Mouse (Mus musculus) hindlimb bud, embryonic 11.5 days (tissue): ENCODE results near the gene Akt1.

Experiments
- DNase-seq: peaks from one replicate; pipeline ENCODE4 v3.0.0-alpha.2; 2012; ENCODE audit warnings: low read depth, low spot score; ENCODE audit errors: extremely low spot score

Gene Akt1

DNA sequence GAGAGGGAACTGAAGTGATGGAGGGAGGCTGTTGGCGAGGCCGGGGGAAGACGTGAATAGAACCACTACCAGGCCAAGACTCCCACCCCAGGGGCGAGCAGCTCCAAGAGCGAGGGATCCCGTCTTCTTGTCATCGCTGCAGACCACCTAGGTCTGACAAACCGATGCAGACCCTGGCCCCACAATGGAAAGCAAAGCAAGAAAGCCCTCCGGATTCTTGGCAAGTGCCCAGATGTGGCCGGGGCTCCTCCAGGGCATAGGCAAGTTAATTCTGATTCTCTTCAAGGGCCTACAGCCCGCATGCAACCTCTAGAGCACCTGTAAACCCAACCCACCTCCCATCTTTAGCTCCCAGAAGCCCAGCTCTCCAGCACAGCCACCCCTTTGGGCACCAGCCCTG lies 11.4 kb downstream of the Akt1 start:
- DNase-seq = no peak

DNA sequence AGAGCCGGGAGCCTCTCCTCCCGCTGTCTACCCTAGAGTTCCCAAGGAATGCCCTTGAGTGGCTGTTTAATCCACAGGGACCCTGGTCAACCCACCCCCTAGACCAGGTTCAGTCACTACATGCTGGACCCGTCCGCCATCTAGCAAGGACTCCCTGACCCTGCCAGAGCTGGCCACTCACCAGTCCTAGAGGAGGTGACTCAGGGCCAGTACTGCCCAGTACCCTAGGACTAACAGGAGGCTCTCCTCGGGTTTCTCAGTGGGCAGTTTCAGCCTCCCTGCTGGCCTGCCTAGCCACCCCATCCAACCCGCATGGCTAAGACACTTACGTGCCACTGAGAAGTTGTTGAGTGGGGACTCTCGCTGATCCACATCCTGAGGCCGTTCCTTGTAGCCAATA lies 12.8 kb downstream of the Akt1 start:
- DNase-seq = no peak

- DNase-seq = no peak
These were observed 13.4 kb downstream of the Akt1 start for GRCm38 (mm10) chr12:112661327-112661605.

DNA sequence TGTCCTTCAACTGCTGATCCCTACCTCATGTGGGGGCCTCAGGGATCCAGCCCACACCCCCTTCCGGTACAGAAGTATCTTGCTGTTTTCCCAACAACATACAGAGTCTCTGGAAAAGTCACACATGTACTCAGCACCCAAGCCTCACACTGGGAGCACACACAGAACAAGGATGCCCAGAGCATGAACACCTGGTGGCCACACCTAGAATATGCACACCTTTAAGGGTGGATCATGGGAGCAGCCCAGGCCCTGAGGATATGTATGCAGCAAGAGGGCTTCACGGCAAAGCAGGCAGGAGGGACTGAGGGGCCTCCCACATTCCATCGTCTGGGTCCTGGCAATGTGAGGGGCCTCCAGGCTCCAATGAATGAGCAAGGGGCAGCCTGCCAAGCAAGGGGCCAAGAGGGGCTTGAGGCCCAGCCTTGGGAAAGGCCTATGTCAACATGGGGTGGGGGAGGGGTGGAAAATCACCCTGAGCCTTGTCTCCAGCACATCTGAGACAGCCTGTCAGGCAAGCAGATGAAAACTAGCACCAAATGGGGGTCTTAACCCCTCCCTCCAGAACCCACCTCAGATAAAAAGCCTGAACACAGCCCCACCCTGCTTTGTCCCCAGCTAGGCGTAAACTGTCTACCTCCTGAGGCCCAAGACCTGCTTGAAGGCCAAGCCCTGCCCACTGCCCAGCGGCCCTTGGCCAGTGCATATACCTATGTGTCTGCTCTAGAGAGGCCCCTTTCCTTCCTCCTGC lies 13.9 kb downstream of the Akt1 start:
- no peak for DNase-seq

GRCm38 (mm10) chr12:112659109-112659508 lies 15.6 kb downstream of the Akt1 start:
- no peak for DNase-seq

- no peak for DNase-seq
These were observed 16.1 kb downstream of the Akt1 start for GRCm38 (mm10) chr12:112658619-112659018.

GRCm38 (mm10) chr12:112654076-112654475 lies 20.6 kb downstream of the Akt1 start:
- no peak for DNase-seq

DNA sequence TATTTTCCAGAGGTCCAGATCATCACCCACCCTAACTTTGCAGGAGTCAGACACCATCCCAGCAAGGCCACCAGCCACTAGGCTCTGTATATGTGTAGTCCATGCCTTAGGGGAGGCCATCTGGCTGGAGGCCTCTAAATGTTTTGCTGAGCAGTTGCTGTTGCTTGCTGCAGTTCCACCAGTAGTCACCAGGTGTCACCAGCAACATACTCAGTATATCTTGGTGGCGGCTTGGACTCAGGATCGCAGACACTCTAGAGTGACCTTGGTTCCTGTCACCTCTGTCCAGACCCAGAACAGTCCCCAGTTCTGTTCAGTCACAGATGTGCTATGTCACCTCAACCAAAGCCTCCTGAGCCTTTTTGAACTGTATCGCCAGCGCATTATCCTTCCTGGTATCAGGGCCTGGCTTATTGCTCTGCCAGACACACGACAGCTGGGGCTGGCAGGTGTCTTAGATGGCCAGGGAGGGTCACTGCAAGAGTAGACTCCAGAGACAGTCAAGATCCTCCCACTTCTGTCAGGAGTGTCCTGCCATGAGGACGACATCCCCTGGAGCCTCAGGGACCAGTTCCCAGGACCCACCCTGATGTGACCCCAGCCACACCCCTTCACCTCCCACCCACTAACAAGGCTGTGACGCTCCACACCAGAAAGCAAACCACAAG lies 21.4 kb downstream of the Akt1 start:
- peak; percentile 69 for DNase-seq

DNA sequence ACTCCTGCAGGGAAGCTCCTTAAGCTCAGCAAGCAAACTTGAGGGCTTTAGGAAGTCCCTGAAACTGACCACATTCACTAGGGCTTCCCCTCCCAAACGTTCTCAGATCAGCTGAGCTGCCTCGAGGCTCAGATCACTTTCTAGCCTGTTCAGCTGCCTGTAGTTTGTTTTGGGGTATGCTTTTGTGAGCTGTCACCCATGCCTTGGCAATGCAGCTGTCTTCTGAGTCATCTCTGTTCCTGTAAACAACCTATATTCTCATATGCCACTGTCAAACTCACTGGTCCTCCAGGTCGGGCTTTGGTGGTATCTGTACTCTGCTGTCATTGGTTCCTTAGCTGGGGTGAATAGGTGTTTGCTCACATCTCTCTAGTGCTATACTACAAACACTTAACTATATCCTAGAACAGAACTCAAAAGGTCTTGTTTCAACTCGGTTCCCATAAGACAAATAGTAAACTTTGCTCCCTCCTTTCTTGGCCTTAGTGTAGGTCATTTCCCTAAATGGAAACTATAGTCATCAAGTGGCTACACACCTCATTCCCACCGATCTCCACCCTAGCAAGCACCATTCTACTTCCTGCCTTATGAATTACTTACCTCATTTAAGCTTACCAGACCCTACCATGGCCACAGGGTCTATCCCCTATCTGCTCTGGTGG lies 22.8 kb downstream of the Akt1 start:
- no peak for DNase-seq

DNA sequence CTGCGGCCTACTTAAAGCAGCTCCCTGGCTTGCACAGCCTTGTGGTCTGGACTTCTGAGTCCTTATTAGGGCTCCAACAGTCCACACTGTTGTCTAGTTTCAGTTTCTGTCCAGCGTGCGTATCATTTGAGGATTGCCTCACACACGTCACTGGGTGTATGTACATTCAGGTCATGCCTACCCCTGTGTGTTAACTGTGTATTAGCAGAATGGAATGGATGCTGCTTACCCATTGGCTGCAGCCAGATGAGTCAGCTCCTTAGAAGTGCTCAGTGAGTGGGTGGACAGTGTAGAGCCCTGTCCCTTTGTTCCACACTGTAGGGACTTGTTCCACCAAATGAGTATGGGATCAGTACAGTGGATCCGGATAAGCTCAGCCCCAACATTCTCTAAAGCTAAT lies 26.6 kb downstream of the Akt1 start:
- no peak for DNase-seq

- no peak for DNase-seq
These were observed 28.5 kb downstream of the Akt1 start for GRCm38 (mm10) chr12:112646139-112646538.

DNA sequence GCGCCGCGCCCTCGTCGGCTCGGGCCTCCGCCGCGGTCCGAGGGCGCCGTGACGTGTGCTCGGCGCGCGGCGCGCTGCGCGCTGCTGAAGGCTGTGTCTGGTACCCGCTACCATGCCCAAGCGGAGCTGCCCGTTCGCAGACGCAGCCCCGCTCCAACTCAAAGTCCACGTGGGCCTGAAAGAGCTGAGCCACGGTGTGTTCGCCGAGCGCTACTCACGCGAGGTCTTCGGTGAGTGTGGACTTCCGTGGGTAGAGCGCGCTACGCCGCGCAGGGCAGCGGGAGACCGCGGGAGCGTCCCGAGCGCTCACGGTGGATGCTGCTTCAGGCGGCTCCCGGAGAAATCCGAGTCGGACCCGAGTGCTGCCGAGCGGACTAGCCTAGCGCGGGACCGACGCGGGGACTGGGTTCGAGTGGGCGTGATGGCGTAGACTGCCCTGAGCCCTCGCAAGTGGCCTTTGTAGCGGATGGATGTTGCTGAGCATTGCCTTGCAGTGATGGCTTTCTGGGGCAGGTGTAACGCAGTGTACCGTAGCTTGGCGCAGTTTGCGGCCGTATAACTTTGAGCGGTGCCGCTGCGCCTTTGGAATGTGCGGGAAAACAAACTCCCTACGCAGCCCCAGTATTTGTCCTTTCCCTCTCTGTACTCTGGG lies 29.7 kb downstream of the Akt1 start:
- no peak for DNase-seq

DNA sequence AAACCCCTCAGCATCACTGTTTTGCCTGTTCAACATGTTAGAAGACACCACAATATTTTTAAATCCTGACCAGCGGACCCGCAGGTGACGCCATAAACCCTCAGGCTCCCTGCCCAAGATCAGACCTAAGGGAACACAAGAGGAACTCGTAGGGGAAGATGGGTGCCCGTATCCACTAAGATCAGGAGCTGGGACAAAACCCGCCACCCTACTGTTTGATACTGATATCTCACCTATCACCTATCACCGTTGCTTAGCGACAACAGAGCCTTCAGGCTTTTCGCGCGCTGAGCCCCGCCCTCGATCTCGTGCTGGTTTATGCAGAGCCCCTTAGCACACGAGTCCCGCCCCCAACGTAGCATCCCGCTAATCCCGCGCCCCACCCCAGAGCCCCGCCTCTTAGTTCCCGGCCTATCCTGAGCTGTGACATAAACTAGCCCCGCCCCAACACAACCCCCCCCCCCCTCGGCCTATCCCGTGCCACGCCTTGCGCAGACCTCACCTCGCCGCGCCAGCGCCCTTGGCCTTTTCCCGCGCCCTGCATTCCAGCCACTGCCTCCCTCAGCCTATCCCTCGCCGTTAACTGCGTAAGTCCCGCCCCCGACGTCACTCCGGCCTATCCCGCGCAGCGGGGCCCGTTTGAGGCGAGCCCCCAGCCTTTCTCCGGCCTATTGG lies 30.4 kb downstream of the Akt1 start, which contains the start of gene Siva1:
Gene Siva1 (plus strand): TSS at position 500 of the 675 bp plus-strand sequence.
- peak; percentile 89 for DNase-seq

DNA sequence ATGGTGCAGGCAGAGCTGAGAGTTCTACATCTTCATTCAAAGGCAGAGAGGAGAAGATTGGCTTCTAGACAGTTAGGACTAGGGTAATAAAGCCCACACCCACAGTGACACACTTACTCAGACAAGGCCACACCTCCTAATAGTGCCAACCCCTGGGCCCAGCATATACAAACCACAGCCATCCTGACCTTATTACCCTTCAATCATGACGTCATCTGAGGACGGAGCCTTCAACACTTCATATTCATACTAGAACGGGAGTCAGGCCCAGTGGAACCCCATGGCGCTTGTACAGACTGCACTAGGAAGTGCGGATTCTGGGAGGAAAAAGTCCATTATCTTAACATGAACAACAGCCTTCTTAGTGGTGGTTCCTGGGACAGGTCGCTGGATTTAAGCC lies 31.6 kb downstream of the Akt1 start:
- DNase-seq = no peak

DNA sequence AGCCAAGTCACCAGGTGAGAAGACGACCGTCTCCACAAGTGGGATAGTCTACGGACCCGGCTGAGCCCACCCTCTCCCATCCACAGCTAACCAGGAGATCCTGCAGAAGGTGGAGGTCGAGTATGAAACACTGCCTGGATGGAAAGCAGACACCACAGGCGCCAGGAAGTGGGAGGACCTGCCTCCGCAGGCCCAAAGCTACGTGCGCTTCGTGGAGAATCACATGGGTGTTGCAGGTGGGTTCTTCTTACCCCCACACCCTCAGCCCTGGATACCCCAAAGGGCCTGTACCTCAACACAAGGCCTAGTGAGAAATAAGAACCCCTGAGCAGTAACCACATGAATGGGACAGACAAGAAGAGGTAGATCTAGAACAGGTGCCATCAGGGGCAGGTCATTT lies 35.2 kb downstream of the Akt1 start:
- no peak for DNase-seq

DNA sequence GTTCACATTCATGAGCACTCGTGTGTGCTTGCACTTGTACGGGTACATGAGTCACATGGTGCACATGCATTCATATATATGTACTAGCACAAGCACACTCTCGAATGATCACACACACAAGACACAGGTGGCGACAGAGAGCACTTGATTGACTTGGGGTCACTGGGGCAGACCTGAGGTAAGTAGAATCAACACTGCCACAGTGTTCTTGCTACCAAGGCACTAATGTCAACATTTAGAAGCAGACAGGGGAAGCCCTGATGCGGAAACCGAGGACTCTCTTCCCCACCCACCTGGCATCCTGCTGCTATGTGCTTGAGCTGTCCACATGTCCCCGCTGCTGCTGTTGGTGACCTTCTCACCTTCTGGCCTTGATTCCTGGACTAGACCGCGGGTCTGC lies 41.0 kb downstream of the Akt1 start:
- DNase-seq = no peak

DNA sequence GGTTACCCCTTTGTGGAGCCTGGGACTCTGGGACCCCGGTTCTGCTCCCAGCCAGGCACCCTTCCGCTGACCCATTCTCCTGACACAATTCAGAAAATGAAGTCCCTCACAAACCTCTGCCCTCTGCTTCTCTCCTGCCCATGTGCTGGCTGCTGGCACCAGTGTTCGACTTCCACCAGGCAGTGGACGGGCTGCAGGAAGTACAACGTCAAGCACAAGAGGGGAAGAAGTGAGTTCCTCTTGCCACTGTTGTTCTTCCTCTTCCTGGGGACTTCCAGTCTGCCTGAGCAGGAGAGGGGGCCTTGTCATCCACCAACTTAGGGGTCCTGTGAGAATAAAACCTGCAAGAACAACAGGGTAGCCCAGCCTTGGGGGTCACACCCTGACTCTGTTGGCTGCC lies 41.8 kb downstream of the Akt1 start:
- DNase-seq = no peak

DNA sequence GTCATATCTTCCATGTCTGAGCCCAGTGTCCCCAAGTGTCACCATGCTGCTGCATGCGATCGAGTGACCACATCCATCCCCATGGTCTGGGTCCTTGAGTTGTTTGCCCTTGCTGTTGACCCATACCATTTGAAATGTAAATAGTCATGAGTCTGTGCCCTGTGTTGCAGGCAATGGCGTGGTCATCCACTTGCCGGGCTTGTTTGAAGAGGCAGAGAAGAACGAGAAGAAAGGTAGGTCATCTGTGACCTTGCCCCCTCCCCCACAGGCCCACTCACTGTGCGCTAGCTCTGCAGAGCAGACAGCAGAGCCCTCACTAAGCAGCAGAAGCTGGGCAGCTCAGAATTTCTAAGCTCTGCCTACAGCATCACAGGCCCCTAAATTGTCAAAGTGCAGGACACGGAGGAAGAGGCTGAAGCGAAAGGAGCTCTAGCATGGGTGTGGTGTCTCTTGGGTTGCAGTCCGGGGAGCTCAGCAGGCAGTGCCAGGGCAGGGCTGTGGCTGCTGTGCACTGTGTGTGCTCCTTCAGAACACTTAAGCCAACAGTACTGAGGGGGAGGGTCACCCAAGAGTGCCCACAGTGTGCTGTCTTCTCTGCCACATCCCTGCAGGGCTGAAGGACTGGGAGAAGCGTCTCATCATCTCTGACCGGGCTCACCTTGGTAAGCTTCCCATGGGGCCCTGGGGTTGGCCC lies 42.5 kb downstream of the Akt1 start:
- no peak for DNase-seq

DNA sequence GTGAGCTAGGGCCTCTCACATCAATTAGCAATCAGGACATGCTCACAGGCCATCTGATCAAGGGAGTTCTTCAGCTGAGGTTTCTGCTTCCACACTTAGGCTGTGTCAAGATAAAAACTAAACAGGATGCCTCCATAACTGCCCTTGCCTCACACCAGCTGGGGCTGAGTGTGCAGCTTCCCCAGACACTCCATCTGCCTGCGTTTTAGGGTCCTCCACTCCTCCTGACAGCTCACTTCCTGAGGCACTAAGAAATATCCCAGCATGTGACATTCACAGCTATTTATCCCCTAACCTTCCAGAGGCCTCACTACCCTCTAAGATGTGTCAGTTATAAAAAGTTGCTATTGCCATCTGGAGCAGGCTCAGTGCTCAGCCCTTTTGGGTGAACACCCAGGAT lies 43.2 kb downstream of the Akt1 start:
- DNase-seq = no peak

GRCm38 (mm10) chr12:112630796-112631195 lies 43.9 kb downstream of the Akt1 start:
- DNase-seq = no peak

- DNase-seq = no peak
These were observed 44.7 kb downstream of the Akt1 start for GRCm38 (mm10) chr12:112630029-112630428.
